Mouse (Mus musculus) Patski (cell line): ENCODE measurements around the gene Edem1. TPM values are rescaled to one million over a fixed set of nuclear protein-coding genes. Genes with fewer than 3 reads are reported as not detected.

Source experiments
- ATAC-seq: fragments of 100-300 bp; one replicate; pipeline ENCODE4 v1.8.0; 2021
- CTCF ChIA-PET: fragments of 350-600 bp; sonication (Branson Sonifier 250); formaldehyde crosslinking; loops from one replicate; lab custom pipeline; 2022; ENCODE audit warnings: inconsistent platforms; lab: Charles Lee
- POLR2A ChIA-PET: fragments of 350-600 bp; sonication (Branson Sonifier 250); formaldehyde crosslinking; loops from one replicate; lab custom pipeline; 2022; ENCODE audit warnings: antibody characterized with exemption, inconsistent platforms; lab: Charles Lee
- DNase-seq: peaks from one replicate; pipeline ENCODE4 v3.0.0-alpha.2; 2011; ENCODE audit warnings: low read depth, low spot score
- H3K27me3 ChIP-seq: fragments of 371-371 bp; one replicate; pipeline ENCODE4 v1.5.1; 2021
- CTCF ChIP-seq: fragments of 100-300 bp; IDR thresholded peaks from one replicate; pipeline ENCODE4 v1.5.1; 2021
- in situ Hi-C: fragments of 300-500 bp; cut with MboI; formaldehyde crosslinking; loops from 3 replicates; pipeline ENCODE4 v1.11.1; 2018; ENCODE audit warnings: low pct_unique_long_range_greater_than_20kb, mixed read lengths
- polyA plus RNA-seq: library from polyadenylated mRNA; unstranded; gene quantifications from one replicate; pipeline ENCODE4 v1.2.3, GENCODE M21; 2021

Gene Edem1
- polyA plus RNA-seq, 1 experiment from 2014 or later: 32.6 TPM

DNA sequence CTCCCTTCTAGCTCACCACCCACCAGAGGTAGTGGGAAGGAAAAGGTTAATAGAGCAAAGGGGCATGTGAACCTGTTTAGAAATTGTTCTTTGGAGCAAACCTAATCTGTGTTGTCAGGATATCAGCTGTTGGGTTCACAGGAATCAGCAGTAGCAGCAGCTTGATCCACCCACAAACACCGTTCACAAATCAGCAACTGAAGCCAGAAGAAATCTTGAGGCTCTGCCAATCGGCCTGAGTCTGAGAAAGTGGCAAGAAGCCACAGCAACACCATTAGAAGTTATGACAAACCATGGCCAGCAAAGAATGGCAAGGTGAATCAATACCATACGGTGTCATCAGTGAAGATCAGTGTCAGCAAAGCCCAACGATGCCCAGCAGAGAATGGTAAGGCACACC lies 42.8 kb downstream of the Edem1 start:
- ATAC-seq: no peak
- CTCF ChIA-PET: no interaction called here
- no peaks in the 10 kb centered on the region for H3K27me3 ChIP-seq
- POLR2A ChIA-PET: interaction anchor here (0.5 kb wide), 1 partner anchor 27 kb away, joined by 3 read pairs; no protein-coding TSS in a partner anchor
- no peak for DNase-seq
- in situ Hi-C loops: no loop called here
- no peak for TF ChIP-seq CTCF

DNA sequence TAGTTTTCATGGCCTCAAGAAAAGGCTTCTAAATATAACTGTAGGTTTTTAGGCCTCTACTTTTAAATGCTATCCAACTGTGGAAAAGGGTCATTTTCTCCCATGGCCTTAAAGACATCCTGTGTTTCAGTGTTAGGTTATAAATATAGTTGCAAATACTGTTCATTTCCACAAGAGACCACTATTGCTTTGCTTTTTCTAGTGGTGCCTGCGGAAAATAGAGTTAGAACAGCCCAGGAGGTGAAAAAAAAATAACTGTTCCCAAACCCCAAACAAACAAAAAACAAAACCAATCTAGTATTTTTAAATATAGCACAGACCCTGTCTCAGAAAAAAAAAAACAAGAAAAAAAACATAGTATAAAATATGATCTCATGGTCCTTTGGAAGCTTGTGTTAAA lies 46.9 kb downstream of the Edem1 start:
- in situ Hi-C loops: no loop called here
- ATAC-seq (no peak), DNase-seq (no peak)
- peaks cover 12% of the 10 kb centered on the region for H3K27me3 ChIP-seq
- CTCF ChIA-PET: no interaction called here
- POLR2A ChIA-PET: no interaction called here
- TF ChIP-seq CTCF: no peak

- ATAC-seq (no peak), DNase-seq (no peak)
- TF ChIP-seq CTCF: no peak
- H3K27me3 ChIP-seq: peaks cover 12% of the 10 kb centered on the region
- ChIA-PET CTCF (no interaction called here), POLR2A (no interaction called here)
- in situ Hi-C loops: no loop called here
These were observed 47.6 kb downstream of the Edem1 start for GRCm38 (mm10) chr6:108876052-108876451.

- ATAC-seq (no peak), DNase-seq (no peak)
- TF ChIP-seq CTCF: no peak
- peaks cover 12% of the 10 kb centered on the region for H3K27me3 ChIP-seq
- POLR2A ChIA-PET: no interaction called here
- in situ Hi-C loops: no loop called here
- CTCF ChIA-PET: no interaction called here
These were observed 48.0 kb downstream of the Edem1 start for GRCm38 (mm10) chr6:108876486-108876885.

DNA sequence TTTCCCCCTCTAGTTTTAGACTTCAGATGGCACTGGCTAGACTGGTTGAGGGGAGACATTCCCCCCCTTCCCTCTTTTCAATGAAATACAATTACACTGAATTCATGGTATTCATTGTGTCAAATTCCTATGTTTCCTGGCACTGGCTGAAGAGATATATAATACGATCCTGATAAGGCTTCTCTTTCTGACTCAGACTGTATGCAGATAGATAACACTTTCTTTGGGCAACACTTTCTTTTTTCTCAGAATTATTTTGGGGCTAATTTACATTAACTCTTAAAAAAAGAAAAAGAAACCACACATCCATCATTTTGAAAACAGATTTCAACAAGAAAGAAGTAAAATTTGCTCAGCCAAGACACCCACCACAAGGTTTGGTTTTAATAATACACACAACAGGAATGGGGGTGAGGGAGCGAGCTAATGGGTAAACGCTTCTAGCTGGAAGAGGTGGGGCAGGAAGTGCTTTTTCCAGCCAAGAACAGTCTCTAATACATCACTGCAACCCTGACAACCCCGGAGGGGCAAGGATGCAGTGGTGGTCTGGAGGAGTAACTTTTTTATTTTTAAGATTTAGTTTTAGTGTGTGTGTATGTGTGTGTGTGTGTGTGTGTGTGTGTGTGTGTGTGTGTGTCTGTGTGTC lies 52.0 kb downstream of the Edem1 start:
- ATAC-seq: no peak
- no peak for TF ChIP-seq CTCF
- in situ Hi-C loops: no loop called here

DNA sequence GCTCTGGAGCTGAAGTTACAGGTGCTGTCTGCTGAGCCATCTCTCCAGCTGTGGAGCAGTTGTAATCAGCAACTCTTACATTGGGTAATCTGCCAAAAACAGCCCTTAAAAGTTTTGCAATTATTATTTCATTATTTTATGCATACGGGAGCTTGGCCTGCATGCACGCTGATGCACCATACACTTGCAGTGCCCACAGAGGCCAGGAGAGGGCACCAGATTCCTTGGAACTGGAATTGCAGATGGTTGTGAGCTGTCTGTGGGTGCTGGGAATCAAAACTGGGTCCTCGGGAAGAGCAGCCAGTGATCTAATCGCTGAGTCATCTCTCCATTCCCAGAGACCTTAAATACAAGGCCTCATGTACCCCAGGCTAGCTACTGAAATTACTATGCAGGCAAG lies 52.6 kb downstream of the Edem1 start:
- no peak for ATAC-seq

More for the DNA sequence above, 52.0 kb downstream of the Edem1 start:
- H3K27me3 ChIP-seq: peaks cover 12% of the 10 kb centered on the region
- CTCF ChIA-PET: no interaction called here
- no peak for DNase-seq
- POLR2A ChIA-PET: no interaction called here

DNA sequence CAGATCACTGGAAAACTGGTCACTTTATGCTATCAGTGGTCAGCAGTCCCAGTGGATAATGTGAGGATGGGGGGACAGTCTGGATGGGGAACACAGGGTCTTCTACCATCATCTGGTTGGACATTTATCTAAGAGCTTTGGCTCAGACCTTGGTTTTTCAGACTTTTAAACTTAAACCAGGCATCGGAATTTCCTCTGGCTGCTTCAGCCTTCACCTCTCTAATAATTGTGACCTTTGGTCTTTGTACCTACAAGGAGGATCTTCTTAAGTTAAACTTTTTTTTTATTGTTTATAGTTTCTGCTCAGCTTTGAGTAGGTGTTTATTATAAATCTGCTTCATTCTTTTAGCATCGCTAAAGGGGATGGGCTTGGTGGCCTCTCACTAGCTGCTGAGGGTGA lies 55.4 kb downstream of the Edem1 start:
- ATAC-seq: no peak
- ChIA-PET CTCF (no interaction called here), POLR2A (no interaction called here)
- no peak for TF ChIP-seq CTCF
- in situ Hi-C loops: no loop called here
- peaks cover 7% of the 10 kb centered on the region for H3K27me3 ChIP-seq
- no peak for DNase-seq

More for the DNA sequence above, 52.6 kb downstream of the Edem1 start:
- ChIA-PET POLR2A (no interaction called here), CTCF (interaction anchor here (1.2 kb wide), 1 partner anchor 29 kb away, joined by 3 read pairs; no protein-coding TSS in a partner anchor)
- TF ChIP-seq CTCF: peak; percentile 44
- no peak for DNase-seq
- in situ Hi-C loops: no loop called here
- H3K27me3 ChIP-seq: peaks cover 12% of the 10 kb centered on the region

DNA sequence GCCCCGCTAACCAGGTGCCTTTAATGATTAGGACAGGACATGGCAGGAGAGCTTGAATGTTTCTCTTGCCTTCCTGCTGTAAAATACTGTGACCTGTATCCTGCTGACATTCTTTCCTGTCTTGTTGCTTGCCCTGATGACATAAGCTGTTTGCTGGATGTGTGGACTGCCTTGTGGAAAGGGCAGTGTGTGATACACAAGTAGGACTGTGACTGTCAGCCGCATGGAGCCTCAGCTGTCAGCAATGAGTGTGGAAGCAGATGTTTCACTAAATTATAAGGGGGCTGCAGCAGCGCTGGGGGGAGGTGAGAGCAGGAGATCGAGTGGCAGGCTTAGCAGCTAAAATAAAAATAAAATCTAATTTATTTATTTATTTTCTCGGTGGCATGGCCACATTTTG lies 56.2 kb downstream of the Edem1 start:
- CTCF ChIA-PET: no interaction called here
- DNase-seq (no peak), ATAC-seq (no peak)
- no peak for TF ChIP-seq CTCF
- H3K27me3 ChIP-seq: peaks cover 4% of the 10 kb centered on the region
- POLR2A ChIA-PET: interaction anchor here (0.6 kb wide), 1 partner anchor 84 kb away, joined by 3 read pairs; no protein-coding TSS in a partner anchor
- in situ Hi-C loops: no loop called here

GRCm38 (mm10) chr6:108886346-108886745 lies 57.9 kb downstream of the Edem1 start:
- no peak for TF ChIP-seq CTCF
- peaks cover 4% of the 10 kb centered on the region for H3K27me3 ChIP-seq
- POLR2A ChIA-PET: no interaction called here
- in situ Hi-C loops: no loop called here
- DNase-seq: no peak
- ATAC-seq: no peak
- CTCF ChIA-PET: no interaction called here

GRCm38 (mm10) chr6:108892589-108892988 lies 64.1 kb downstream of the Edem1 start:
- DNase-seq: no peak
- CTCF ChIA-PET: no interaction called here
- ATAC-seq: no peak
- no peak for TF ChIP-seq CTCF
- in situ Hi-C loops: no loop called here
- POLR2A ChIA-PET: no interaction called here
- peaks cover 8% of the 10 kb centered on the region for H3K27me3 ChIP-seq

- no peak for DNase-seq
- peaks cover 8% of the 10 kb centered on the region for H3K27me3 ChIP-seq
- ChIA-PET POLR2A (no interaction called here), CTCF (no interaction called here)
- ATAC-seq: no peak
- no peak for TF ChIP-seq CTCF
- in situ Hi-C loops: no loop called here
These were observed 66.7 kb downstream of the Edem1 start for GRCm38 (mm10) chr6:108895129-108895528.

GRCm38 (mm10) chr6:108895976-108896375 lies 67.5 kb downstream of the Edem1 start:
- ATAC-seq (no peak), DNase-seq (no peak)
- in situ Hi-C loops: no loop called here
- TF ChIP-seq CTCF: no peak
- peaks cover 8% of the 10 kb centered on the region for H3K27me3 ChIP-seq
- CTCF ChIA-PET: no interaction called here
- POLR2A ChIA-PET: no interaction called here
